Mouse (Mus musculus) testis, postnatal 14 days (tissue): ENCODE results near the gene Ago1.

ENCODE experiments used
- DNase-seq: peaks from one replicate; pipeline ENCODE4 v3.0.0; 2021; ENCODE audit warnings: low spot score

Gene Ago1

GRCm38 (mm10) chr4:126412526-126412925, 55.9 kb downstream of the Ago1 start:
- DNase-seq: no peak
